Mouse (Mus musculus) lung, embryonic 16.5 days (tissue): ENCODE measurements around the gene Psmd13. TPM values are rescaled to one million over a fixed set of nuclear protein-coding genes. Genes with fewer than 3 reads are reported as not detected.

Experiments
- ATAC-seq: fragments of 200-750 bp; cut with Nextera tagmentation; 2 replicates; pipeline ENCODE4 v1.8.0; 2017; ENCODE audit warnings: low read depth, mild to moderate bottlenecking, moderate library complexity
- H3K27ac ChIP-seq: fragments of 300-500 bp; sonication (generic); 2 replicates; pipeline ENCODE4 v1.5.1; 2014; ENCODE audit warnings: mild to moderate bottlenecking, control low read depth, low read length
- H3K27me3 ChIP-seq: fragments of 300-500 bp; sonication (generic); 2 replicates; pipeline ENCODE4 v1.6.1; 2014; ENCODE audit warnings: low read depth, low read length, mixed read lengths; ENCODE audit not compliant: control insufficient read depth, insufficient read depth
- H3K36me3 ChIP-seq: fragments of 300-500 bp; sonication (generic); 2 replicates; pipeline ENCODE4 v1.6.1; 2014; ENCODE audit warnings: low read length; ENCODE audit not compliant: control insufficient read depth, insufficient read depth
- H3K4me1 ChIP-seq: fragments of 300-500 bp; sonication (generic); replicated peaks from 2 replicates; pipeline ENCODE4 v1.6.1; 2014; ENCODE audit warnings: low read length, mixed read lengths; ENCODE audit not compliant: control insufficient read depth, insufficient read depth
- H3K4me2 ChIP-seq: fragments of 300-500 bp; sonication (generic); 2 replicates; pipeline ENCODE4 v1.6.1; 2014; ENCODE audit warnings: low read depth, low read length, control low read depth
- H3K4me3 ChIP-seq: fragments of 300-500 bp; sonication (generic); 2 replicates; pipeline ENCODE4 v1.5.1; 2014; ENCODE audit warnings: mild to moderate bottlenecking, low read length, control low read depth
- H3K9ac ChIP-seq: fragments of 300-500 bp; sonication (generic); 2 replicates; pipeline ENCODE4 v1.6.1; 2014; ENCODE audit warnings: low read length, control low read depth
- H3K9me3 ChIP-seq: fragments of 300-500 bp; sonication (generic); 2 replicates; pipeline ENCODE4 v1.6.1; 2016; ENCODE audit warnings: low read length; ENCODE audit not compliant: control insufficient read depth
- WGBS: fragments of 180-500 bp; shearing (Covaris S2); extraction: QIAGEN DNeasy Blood & Tissue Kit; methylation state at CpG from one replicate; pipeline ENCODE4 v1.1.7; 2014; 5-methylcytosine and 5-hydroxymethylcytosine counted together
- polyA plus RNA-seq: library from polyadenylated mRNA; unstranded; fragments of >200 nt; fragmentation: Nextera tagmentation; extraction: Ambion mirVana; gene quantifications from 2 replicates; pipeline ENCODE4 v1.2.1, GENCODE M21; 2015

Gene Psmd13
- polyA plus RNA-seq, 1 experiment from 2014 or later: 213 TPM

DNA sequence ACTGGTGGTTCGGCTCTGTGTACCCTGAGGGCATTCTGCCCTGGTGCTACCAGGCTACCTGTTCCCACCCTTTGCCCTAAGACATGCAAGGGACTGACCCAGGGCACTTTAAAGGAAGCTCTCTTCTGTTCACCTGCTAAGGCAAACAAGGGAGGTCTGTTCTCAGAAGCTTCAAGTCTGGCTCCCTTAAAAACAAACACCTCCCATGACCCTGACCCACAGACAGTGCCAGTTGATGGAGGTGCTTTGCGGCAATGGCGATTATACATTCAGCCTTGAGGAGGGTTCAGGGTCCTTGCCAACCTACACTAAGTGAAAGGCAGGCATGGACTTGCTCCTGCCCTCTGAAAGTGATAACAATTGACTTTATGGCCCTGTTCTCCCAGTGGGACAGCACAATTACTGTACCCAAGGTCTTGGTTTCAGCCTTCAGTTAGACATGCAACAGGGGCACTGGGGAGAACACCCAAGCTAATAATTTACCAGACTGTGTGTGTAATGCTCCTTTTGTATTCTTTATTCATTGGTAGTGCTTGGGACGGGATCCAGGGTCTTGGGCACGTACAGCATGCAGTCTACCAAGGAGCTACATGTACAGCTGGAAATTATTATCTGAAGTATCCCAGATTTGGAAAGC is 31.2 kb downstream of the Psmd13 start:
- no peak overlapping the region for H3K4me3 ChIP-seq
- H3K27ac ChIP-seq: no peak overlapping the region
- no peak overlapping the region for H3K4me2 ChIP-seq
- H3K9ac ChIP-seq: no peak overlapping the region
- peak; percentile 41 for ATAC-seq
- no peaks in the 10 kb centered on the region for H3K36me3 ChIP-seq
- H3K4me1 ChIP-seq: peaks cover 4% of the 10 kb centered on the region; the same call in 1 of the 2 replicates
- H3K27me3 ChIP-seq: no peaks in the 10 kb centered on the region
- 49% methylated on average over 5 of the region's 5 CpGs for WGBS
- no peaks in the 10 kb centered on the region for H3K9me3 ChIP-seq

DNA sequence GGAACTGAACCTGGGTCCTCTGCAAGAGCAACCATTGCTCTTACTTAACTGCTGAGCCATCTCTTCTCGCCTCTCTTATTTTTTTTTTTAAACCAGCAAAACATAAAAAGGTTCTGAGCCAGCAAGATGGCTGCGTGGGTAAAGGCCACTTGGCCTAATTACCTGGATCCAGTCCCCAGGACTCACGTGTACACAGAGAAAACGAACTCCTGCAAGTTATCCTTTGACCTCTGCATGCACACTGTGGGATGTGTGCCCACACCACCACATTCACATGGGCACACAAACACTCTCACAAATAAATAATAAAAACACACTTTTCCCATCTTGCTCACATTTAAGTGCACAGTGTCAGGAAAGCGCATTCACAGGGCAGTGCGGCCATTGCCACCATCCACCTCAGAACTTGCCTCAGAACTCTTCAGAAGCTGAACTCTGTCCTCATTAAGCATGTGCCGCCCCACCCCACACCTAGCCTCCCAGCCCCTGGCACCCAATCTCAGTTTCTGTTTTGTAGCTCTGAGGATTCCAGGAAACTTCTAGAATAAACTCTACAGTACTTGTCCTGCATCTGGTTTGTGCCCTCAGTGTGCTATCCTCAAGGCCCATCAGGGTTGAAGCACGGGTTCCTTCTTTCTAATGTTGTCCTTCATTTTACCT is 32.4 kb downstream of the Psmd13 start:
- H3K27me3 ChIP-seq: no peaks in the 10 kb centered on the region; the same call in 1 of the 2 replicates
- H3K4me2 ChIP-seq: no peak overlapping the region
- ATAC-seq: no peak
- H3K9ac ChIP-seq: no peak overlapping the region
- no peaks in the 10 kb centered on the region for H3K36me3 ChIP-seq
- WGBS: 80% methylated on average over 8 of the region's 8 CpGs
- no peak overlapping the region for H3K27ac ChIP-seq
- no peaks in the 10 kb centered on the region for H3K4me1 ChIP-seq
- no peak overlapping the region for H3K4me3 ChIP-seq
- H3K9me3 ChIP-seq: no peaks in the 10 kb centered on the region

DNA sequence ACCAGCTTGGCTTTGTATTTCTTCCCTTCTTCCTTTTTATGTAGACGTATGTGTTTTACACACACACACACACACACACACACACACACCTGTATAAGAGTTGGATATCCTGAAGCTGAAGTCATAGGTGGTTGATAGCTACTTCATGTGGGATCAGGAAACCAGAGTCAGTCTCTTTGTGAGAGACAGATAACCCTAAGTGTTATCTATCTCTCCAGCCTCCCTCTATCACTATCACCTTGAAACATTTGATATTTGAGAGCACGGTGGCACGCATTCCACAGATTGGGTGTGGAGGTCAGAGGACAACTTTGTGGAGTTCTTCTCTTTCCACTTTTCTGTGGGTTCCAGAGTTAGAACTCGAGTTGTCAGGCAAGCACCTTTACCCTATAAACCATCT is 38.1 kb downstream of the Psmd13 start:
- H3K9me3 ChIP-seq: no peaks in the 10 kb centered on the region
- H3K27me3 ChIP-seq: peaks cover 54% of the 10 kb centered on the region
- no peak overlapping the region for H3K4me2 ChIP-seq
- H3K9ac ChIP-seq: no peak overlapping the region
- H3K27ac ChIP-seq: no peak overlapping the region
- H3K36me3 ChIP-seq: no peaks in the 10 kb centered on the region
- no peak overlapping the region for H3K4me3 ChIP-seq
- no peak for ATAC-seq
- 20% methylated on average over 4 of the region's 4 CpGs for WGBS
- H3K4me1 ChIP-seq: peaks cover 12% of the 10 kb centered on the region

DNA sequence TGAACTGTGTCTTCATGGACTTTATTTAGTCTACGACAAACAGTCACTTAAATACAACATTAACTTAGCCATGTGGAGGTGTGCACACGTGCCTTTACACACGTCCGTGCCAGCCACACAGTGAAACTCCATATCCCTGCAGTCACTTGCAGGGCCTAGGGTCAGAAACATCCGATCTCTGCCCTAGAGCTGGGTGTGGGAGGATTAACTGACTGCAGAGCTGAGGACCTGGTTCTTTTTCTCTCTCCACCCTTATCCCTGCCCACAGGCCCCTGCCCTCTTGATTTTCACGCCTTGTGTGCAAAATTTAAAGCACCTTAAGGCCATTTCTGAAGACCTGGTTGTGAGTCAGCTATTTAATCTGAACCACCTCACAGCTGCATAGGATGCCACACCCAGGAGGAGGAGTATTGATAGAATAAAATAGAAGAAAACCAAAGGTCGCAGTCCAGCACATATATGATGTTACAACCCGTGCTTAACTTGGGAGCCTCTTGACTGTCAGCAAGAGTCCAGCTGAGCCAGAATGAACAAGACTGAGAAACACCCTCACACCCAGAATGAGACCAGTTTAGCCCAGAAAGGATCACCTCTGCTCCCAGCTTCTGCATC is 38.8 kb downstream of the Psmd13 start, which contains the start of gene Nlrp6:
Gene Nlrp6, plus strand, starts transcription at position 485 of the 612 bp plus-strand sequence.
- Histone ChIP-seq H3K36me3 (no peaks in the 10 kb centered on the region), H3K4me3 (no peak within 1 kb of the TSS), H3K4me2 (no peak within 1 kb of the TSS), H3K9me3 (no peaks in the 10 kb centered on the region), H3K9ac (no peak within 1 kb of the TSS), H3K27ac (no peak within 1 kb of the TSS), H3K4me1 (peaks cover 12% of the 10 kb centered on the region), H3K27me3 (peaks cover 57% of the 10 kb centered on the region)
- ATAC-seq: no peak
- WGBS: 63% methylated on average over 8 of the region's 8 CpGs

DNA sequence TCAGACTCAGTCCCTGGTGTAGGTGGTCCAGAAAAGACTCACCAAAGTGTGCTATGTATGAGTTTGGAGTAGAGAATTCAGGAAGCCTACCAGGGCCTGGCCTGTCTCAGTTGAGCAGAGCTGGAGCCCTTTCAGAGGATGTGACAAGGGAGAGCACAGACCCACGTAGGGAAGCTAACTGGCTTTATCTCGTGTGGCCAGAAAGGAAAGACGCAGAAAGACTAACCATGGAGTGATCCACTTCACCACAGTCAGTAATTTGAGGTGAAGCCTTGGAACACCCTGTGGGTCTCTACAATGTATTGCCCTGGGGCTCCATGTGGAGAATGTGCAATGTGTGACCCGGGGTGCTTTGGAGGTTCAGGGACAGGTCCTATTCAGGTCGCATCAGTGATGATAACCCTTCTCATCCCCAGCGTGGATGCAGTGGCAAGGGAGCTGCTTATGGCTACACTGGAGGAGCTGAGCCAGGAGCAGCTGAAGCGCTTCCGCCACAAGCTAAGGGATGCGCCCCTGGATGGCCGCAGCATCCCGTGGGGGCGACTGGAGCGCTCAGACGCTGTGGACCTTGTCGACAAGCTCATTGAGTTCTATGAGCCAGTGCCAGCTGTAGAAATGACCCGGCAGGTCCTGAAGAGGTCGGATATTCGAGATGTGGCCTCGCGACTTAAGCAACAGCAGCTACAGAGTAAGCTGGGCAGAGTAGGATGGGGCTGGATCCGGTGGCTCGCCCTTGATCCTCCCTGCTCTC is 39.6 kb downstream of the Psmd13 start:
- Histone ChIP-seq H3K9ac (no peak overlapping the region), H3K27me3 (peaks cover 57% of the 10 kb centered on the region), H3K4me1 (peaks cover 12% of the 10 kb centered on the region), H3K27ac (no peak overlapping the region), H3K4me2 (no peak overlapping the region), H3K4me3 (no peak overlapping the region), H3K9me3 (no peaks in the 10 kb centered on the region), H3K36me3 (no peaks in the 10 kb centered on the region)
- ATAC-seq: no peak
- WGBS: 28% methylated on average over 22 of the region's 22 CpGs

DNA sequence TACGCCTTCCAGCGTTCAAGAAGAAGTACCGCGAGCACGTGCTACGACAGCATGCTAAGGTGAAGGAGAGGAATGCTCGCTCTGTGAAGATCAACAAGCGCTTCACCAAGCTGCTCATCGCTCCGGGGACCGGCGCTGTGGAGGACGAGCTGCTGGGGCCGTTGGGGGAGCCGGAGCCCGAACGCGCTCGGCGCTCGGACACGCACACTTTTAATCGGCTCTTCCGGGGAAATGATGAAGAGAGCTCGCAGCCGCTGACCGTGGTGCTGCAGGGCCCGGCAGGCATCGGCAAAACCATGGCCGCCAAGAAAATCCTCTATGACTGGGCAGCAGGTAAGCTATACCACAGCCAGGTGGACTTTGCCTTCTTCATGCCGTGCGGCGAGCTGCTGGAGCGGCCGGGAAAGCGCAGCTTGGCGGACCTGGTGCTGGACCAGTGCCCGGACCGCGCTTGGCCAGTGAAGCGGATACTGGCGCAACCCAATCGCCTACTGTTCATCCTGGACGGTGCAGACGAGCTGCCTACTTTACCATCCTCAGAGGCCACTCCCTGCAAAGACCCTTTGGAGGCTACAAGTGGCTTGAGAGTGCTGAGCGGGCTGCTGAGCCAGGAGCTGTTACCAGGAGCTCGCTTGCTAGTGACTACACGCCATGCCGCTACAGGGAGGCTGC is 40.8 kb downstream of the Psmd13 start:
- ATAC-seq: peak; percentile 57; the same call in 1 of the 2 replicates
- H3K27ac ChIP-seq: no peak overlapping the region
- no peaks in the 10 kb centered on the region for H3K36me3 ChIP-seq
- H3K4me2 ChIP-seq: peak overlapping the region; percentile 54
- H3K4me1 ChIP-seq: peaks cover 12% of the 10 kb centered on the region
- H3K4me3 ChIP-seq: peak overlapping the region; percentile 39
- H3K27me3 ChIP-seq: peaks cover 57% of the 10 kb centered on the region
- no peaks in the 10 kb centered on the region for H3K9me3 ChIP-seq
- 1% methylated on average over 49 of the region's 49 CpGs for WGBS
- H3K9ac ChIP-seq: no peak overlapping the region

DNA sequence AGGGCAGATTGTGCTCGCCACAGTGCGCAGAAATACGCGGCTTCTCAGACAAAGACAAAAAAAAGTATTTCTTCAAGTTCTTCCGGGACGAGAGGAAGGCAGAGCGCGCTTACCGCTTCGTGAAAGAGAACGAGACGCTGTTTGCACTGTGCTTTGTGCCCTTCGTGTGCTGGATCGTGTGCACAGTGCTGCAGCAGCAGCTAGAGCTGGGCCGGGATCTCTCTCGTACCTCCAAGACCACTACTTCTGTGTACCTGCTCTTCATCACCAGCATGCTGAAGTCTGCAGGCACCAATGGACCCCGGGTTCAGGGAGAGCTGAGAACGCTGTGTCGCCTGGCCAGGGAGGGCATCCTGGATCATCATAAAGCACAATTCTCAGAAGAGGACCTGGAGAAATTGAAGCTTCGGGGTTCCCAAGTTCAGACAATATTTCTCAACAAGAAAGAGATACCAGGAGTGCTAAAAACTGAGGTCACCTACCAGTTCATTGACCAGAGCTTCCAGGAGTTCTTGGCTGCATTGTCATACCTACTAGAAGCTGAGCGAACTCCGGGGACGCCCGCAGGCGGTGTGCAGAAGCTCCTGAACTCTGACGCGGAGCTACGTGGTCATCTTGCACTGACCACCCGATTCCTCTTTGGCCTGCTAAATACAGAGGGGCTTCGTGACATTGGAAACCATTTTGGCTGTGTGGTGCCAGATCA is 41.5 kb downstream of the Psmd13 start:
- H3K27me3 ChIP-seq: peaks cover 57% of the 10 kb centered on the region
- H3K4me3 ChIP-seq: peak overlapping the region; percentile 39
- 20% methylated on average over 30 of the region's 30 CpGs for WGBS
- no peaks in the 10 kb centered on the region for H3K36me3 ChIP-seq
- H3K4me2 ChIP-seq: peak overlapping the region; percentile 54
- no peaks in the 10 kb centered on the region for H3K9me3 ChIP-seq
- peaks cover 12% of the 10 kb centered on the region for H3K4me1 ChIP-seq
- H3K27ac ChIP-seq: no peak overlapping the region
- no peak for ATAC-seq
- H3K9ac ChIP-seq: no peak overlapping the region

DNA sequence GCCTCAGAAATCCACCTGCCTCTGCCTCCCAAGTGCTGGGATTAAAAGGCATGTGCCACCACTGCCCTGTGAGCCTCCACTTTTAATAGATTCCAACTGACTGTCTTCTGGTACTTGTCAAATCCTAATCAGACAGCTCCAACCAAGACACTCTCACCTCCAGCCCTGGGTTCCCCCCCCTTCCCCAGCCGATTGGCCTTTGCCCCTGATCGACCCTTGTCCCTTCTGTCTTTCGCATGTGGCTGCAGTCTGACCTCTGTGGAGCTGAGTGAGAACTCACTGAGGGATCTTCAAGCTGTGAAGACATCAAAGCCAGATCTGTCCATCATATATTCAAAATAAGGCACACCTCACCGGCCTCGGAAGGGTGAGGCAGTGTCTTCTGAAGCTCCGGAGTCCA is 45.4 kb downstream of the Psmd13 start:
- H3K27ac ChIP-seq: no peak overlapping the region
- 79% methylated on average over 6 of the region's 6 CpGs for WGBS
- H3K27me3 ChIP-seq: peaks cover 28% of the 10 kb centered on the region
- no peaks in the 10 kb centered on the region for H3K9me3 ChIP-seq
- H3K36me3 ChIP-seq: no peaks in the 10 kb centered on the region
- no peak overlapping the region for H3K4me3 ChIP-seq
- no peak overlapping the region for H3K9ac ChIP-seq
- H3K4me2 ChIP-seq: no peak overlapping the region
- no peak for ATAC-seq
- H3K4me1 ChIP-seq: peaks cover 11% of the 10 kb centered on the region
